Mouse (Mus musculus) C2C12 (cell line): ENCODE data around the gene Rps25.

Source experiments
- CTCF ChIP-seq: IDR thresholded peaks from one replicate; pipeline ENCODE4 v1.5.1; 2011; ENCODE audit not compliant: control insufficient read depth, insufficient read depth, insufficient read length
- MAX ChIP-seq: IDR thresholded peaks from one replicate; pipeline ENCODE4 v1.6.1; 2011; ENCODE audit warnings: mild to moderate bottlenecking, control low read depth
- USF1 ChIP-seq: IDR thresholded peaks from one replicate; pipeline ENCODE4 v1.6.1; 2011; ENCODE audit warnings: low read depth, mild to moderate bottlenecking, control low read depth, moderate library complexity

DNA sequence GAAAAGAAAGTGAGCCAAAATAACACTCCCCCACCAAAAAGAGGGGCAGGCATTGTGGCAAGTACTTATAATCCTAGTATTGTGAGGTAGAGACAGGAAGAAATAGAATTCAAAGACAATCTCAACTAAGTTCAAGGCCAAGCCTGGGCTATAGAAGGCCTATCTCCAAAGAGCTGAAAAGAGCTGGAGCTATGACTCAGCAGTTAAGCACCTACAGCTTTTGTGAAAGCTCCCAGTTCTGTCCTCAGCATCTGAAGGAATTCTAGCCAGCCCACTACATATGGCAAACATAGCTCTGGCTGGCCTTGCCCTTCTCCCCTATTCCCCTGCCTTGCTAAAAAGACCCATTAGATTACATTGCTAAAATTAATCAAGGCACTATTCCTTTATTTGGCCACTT is 33.6 kb upstream of the Rps25 start:
- TF ChIP-seq CTCF (no peak), MAX (no peak), USF1 (no peak)
